Mouse (Mus musculus) adrenal gland, adult 18-20 months (tissue): ENCODE results near the gene Wfdc15a. TPM values are rescaled to one million over a fixed set of nuclear protein-coding genes. Genes with fewer than 3 reads are reported as not detected.

Experiments used
- DNase-seq, 2 experiments: peaks; one replicate each; pipeline ENCODE4 v3.0.0; 2021 to 2022; ENCODE audit warnings: low spot score in 2 of 2
- total RNA-seq, 2 experiments: library from RNA; stranded (reverse); gene quantifications; 1 replicate in 1 of 2; 2 replicates in 1 of 2; pipeline ENCODE4 v1.2.3; 2021

Wfdc15a gene
- total RNA-seq, 2 experiments from 2014 or later, result not detected

- DNase-seq, result peak in 1 of 2 experiments; percentile 31
Measured at GRCm38 (mm10) chr2:164180124-164180523, 19.8 kb downstream of the Wfdc15a start.

- no peak for DNase-seq
Measured at GRCm38 (mm10) chr2:164177831-164178230, 22.1 kb downstream of the Wfdc15a start.

GRCm38 (mm10) chr2:164175850-164176249 is 24.1 kb downstream of the Wfdc15a start:
- no peak for DNase-seq

GRCm38 (mm10) chr2:164174649-164175395 is 25.1 kb downstream of the Wfdc15a start:
- no peak for DNase-seq

- no peak for DNase-seq
Measured at GRCm38 (mm10) chr2:164173394-164173793, 26.5 kb downstream of the Wfdc15a start.

- DNase-seq, result no peak
Measured at GRCm38 (mm10) chr2:164170902-164171301, 29.0 kb downstream of the Wfdc15a start, which contains the start of gene Kcns1. TSS of gene Kcns1 (minus strand) at chr2:164171113.

- DNase-seq, result no peak
Measured at GRCm38 (mm10) chr2:164170326-164170725, 29.6 kb downstream of the Wfdc15a start.

- DNase-seq, result no peak
Measured at GRCm38 (mm10) chr2:164168571-164168946, 31.4 kb downstream of the Wfdc15a start.

- DNase-seq, result no peak
Measured at GRCm38 (mm10) chr2:164167752-164168570, 32.0 kb downstream of the Wfdc15a start.

- no peak for DNase-seq
Measured at GRCm38 (mm10) chr2:164164941-164165340, 35.0 kb downstream of the Wfdc15a start.

- DNase-seq, result no peak
Measured at GRCm38 (mm10) chr2:164161515-164162055, 38.3 kb downstream of the Wfdc15a start.

- no peak for DNase-seq
Measured at GRCm38 (mm10) chr2:164158838-164159237, 41.1 kb downstream of the Wfdc15a start.

GRCm38 (mm10) chr2:164156158-164156557 is 43.8 kb downstream of the Wfdc15a start:
- DNase-seq, result no peak

GRCm38 (mm10) chr2:164154007-164154406 is 45.9 kb downstream of the Wfdc15a start:
- no peak for DNase-seq

GRCm38 (mm10) chr2:164152341-164152740 is 47.6 kb downstream of the Wfdc15a start:
- DNase-seq, result no peak

GRCm38 (mm10) chr2:164150086-164150760 is 49.7 kb downstream of the Wfdc15a start:
- DNase-seq, result no peak

Other genes starting within 250 kb of the Wfdc15a start
- gene Ywhab, start 205.2 kb downstream of the Wfdc15a start, total RNA-seq, result 100 to 1,000 TPM; 252 to 298 TPM
- gene Pabpc1l, start 174.7 kb downstream of the Wfdc15a start, total RNA-seq, result 1 to 10 TPM in 1 of 2 experiments, under 1 TPM in 1; 0.45 to 2.2 TPM
- gene Stk4, start 129.8 kb downstream of the Wfdc15a start, total RNA-seq, result 10 to 100 TPM; 24.4 to 27.2 TPM
- 10 to 100 TPM; 37.2 to 52.7 TPM for gene Tomm34, start 129.0 kb downstream of the Wfdc15a start, total RNA-seq
- gene Kcns1, start 29.0 kb downstream of the Wfdc15a start, total RNA-seq, result not detected
- not detected for gene Wfdc5, start 17.4 kb downstream of the Wfdc15a start, total RNA-seq
- gene Wfdc12, start 9.5 kb downstream of the Wfdc15a start, total RNA-seq, result under 1 TPM in 1 of 2 experiments, not detected in 1; 0.83 TPM
- gene Wfdc15b, start 21.5 kb upstream of the Wfdc15a start, total RNA-seq, result not detected
- gene Svs2, start 38.3 kb upstream of the Wfdc15a start, total RNA-seq, result not detected
- gene Svs3b, start 56.5 kb upstream of the Wfdc15a start, total RNA-seq, result not detected
- not detected for gene Svs4, start 78.3 kb upstream of the Wfdc15a start, total RNA-seq
- not detected for gene Svs3a, start 89.1 kb upstream of the Wfdc15a start, total RNA-seq
- gene Svs6, start 116.6 kb upstream of the Wfdc15a start, total RNA-seq, result not detected
- 1 to 10 TPM; 1.6 to 3.7 TPM for gene Svs5, start 132.6 kb upstream of the Wfdc15a start, total RNA-seq
- gene Slpi, start 189.0 kb upstream of the Wfdc15a start, total RNA-seq, result 10 to 100 TPM; 21.8 to 45.7 TPM
- not detected for gene Rbpjl, start 203.0 kb upstream of the Wfdc15a start, total RNA-seq
- gene Matn4, start 205.0 kb upstream of the Wfdc15a start, total RNA-seq, result 1 to 10 TPM in 1 of 2 experiments, under 1 TPM in 1; 0.76 to 1.7 TPM
- 100 to 1,000 TPM; 133 to 150 TPM for gene Sdc4, start 243.8 kb upstream of the Wfdc15a start, total RNA-seq